Mouse (Mus musculus): ENCODE results near the gene Efcab5.

DNA sequence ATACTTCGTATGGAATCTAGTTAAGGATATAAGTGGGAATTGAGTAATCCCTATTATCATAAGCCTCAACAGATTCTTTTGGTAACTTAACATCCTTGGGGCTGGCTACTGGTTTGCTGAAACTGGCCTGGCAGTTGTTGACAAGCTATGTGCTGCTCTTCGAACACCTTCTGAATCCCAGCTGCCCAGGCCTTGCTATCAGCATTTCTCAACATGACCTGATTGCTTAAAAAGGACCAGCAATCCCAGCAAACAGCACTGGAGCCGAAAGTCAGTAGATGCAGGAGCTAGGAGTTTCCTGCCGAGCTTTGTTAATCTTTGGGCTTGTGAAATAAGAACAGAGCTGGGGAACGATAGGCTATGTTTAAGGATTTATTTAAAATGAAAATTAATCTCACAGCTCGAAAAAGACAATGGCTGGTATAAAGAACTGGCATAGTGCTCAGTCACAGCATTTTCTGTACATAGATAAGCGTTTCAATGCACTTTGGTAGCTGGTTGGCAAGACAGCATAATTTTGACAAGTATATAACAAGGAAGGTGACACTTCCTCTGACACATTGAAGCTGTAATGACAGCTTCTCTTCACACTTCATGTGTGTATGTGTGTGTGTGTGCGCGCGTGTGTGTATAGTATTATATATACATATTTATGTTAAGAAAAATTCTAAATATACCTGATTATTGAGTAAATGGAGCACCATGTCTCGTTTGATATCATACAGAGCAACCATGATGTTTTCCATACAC is 6.8 kb upstream of the Efcab5 start:
- TF ChIP-seq CTCF (IDR thresholded peaks at IDR 0.05; ENCODE audit: low read depth) = no peak
- no peak for TF ChIP-seq EP300 (IDR thresholded peaks at IDR 0.05; ENCODE audit: low read depth)

Measured in heart, postnatal 0 days (tissue).